Mouse (Mus musculus) small intestine, adult 2 months (tissue): ENCODE data around the gene Vmn2r63.
"Not testable (repeated sequence)": the region's sequence is repeated elsewhere in the genome, so short reads cannot be mapped to it uniquely, and the experiment has no call there.

Source experiments
- CTCF ChIP-seq: fragments of 200-500 bp; IDR thresholded peaks from 2 replicates; pipeline ENCODE4 v1.5.1; 2012; ENCODE audit warnings: low read depth, mild to moderate bottlenecking, control low read depth, inconsistent platforms, low read length, moderate library complexity, mixed read lengths; ENCODE audit not compliant: insufficient replicate concordance, insufficient read length; ENCODE audit errors: extremely low read depth
- POLR2A ChIP-seq: fragments of 200-500 bp; IDR thresholded peaks from 2 replicates; pipeline ENCODE4 v1.6.1; 2012; ENCODE audit warnings: low read depth, mild to moderate bottlenecking, control low read depth, inconsistent platforms, low read length, moderate library complexity

- not testable (repeated sequence) for TF ChIP-seq CTCF, POLR2A
Measured at GRCm38 (mm10) chr7:42898067-42898466, 35.6 kb downstream of the Vmn2r63 start.
